Mouse (Mus musculus) megakaryocyte, embryonic 14.5 days (primary cell): ENCODE results near the gene Dhx9. TPM values are rescaled to one million over a fixed set of nuclear protein-coding genes. Genes with fewer than 3 reads are reported as not detected.
"Not testable (repeated sequence)": the region's sequence is repeated elsewhere in the genome, so short reads cannot be mapped to it uniquely, and the experiment has no call there.

Experiments used
- H3K27me3 ChIP-seq: replicated peaks from 2 replicates; pipeline ENCODE3; 2012; ENCODE audit warnings: inconsistent platforms
- H3K36me3 ChIP-seq: replicated peaks from 2 replicates; pipeline ENCODE3; 2012; ENCODE audit warnings: low read length, inconsistent platforms, mixed read lengths
- H3K4me1 ChIP-seq: 2 replicates; pipeline ENCODE4 v1.6.1; 2012; ENCODE audit warnings: inconsistent platforms
- H3K4me3 ChIP-seq: replicated peaks from 2 replicates; pipeline ENCODE3; 2012; ENCODE audit warnings: moderate library complexity, mild to moderate bottlenecking, inconsistent platforms
- H3K9me3 ChIP-seq: 2 replicates; pipeline ENCODE4 v1.6.1; 2012; ENCODE audit warnings: inconsistent platforms
- FLI1 ChIP-seq: IDR thresholded peaks from 2 replicates; pipeline ENCODE4 v1.6.1; 2012; ENCODE audit warnings: low read length, inconsistent platforms, mixed read lengths
- GATA1 ChIP-seq: IDR thresholded peaks from 3 replicates; pipeline ENCODE4 v1.6.1; 2012; ENCODE audit warnings: mixed read lengths, low read length, inconsistent platforms, borderline replicate concordance
- polyA plus RNA-seq: library from polyadenylated mRNA; stranded (reverse); fragments of >175 nt; gene quantifications from 2 replicates; pipeline ENCODE4 v1.2.3, GENCODE M21; 2012; ENCODE audit warnings: low replicate concordance; ENCODE audit not compliant: insufficient read depth

Dhx9 gene
- polyA plus RNA-seq, 1 experiment = 13.1 TPM

DNA sequence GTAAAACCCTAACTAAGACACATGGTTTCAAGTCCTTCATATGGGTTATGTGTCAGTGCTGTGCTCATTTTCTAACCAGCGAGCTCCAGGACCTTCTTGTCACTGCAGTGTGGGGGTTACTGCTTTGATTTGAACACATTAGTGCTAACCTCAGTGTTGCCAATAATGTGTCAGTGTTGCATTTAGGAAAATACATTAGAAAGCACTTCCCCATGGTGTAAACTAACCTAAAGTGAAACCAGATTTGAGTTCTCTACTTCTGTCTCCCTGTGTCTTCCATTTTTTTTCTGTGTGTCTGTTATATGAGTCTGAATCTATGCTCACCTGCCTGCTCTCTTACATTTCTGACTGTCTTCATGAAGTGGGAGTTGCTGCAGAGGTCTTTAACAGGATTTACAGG lies 44.4 kb downstream of the Dhx9 start:
- H3K36me3 ChIP-seq = peaks cover 3% of the 10 kb centered on the region
- H3K27me3 ChIP-seq = peaks cover under 1% of the 10 kb centered on the region
- H3K9me3 ChIP-seq = peaks cover 8% of the 10 kb centered on the region
- H3K4me3 ChIP-seq = no peak overlapping the region
- peaks cover 13% of the 10 kb centered on the region for H3K4me1 ChIP-seq
- TF ChIP-seq GATA1 (no peak), FLI1 (no peak)

DNA sequence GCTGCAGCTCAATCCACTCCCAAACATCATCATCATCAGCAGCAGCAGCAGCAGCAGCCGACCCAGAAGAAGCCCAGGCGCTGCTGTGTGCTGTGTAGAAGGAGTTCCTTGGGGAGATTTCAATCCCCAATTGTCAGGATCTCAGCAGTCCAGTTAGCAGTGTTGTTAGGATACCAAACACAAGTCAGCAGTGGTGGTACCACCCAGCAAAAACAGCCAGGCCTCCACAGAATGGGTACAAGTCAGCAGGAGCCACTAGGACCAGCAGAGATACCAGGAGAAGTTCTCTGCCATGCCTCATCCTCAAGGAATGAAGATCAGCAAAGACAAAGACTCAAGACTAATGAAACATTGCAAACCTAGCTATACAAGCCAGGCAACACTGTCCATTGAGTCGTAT lies 45.8 kb downstream of the Dhx9 start:
- Histone ChIP-seq H3K36me3 (peaks cover 2% of the 10 kb centered on the region), H3K4me3 (no peak overlapping the region), H3K27me3 (peaks cover 2% of the 10 kb centered on the region), H3K9me3 (peaks cover 8% of the 10 kb centered on the region), H3K4me1 (peaks cover 13% of the 10 kb centered on the region)
- no peak for TF ChIP-seq FLI1
- no peak for TF ChIP-seq GATA1

DNA sequence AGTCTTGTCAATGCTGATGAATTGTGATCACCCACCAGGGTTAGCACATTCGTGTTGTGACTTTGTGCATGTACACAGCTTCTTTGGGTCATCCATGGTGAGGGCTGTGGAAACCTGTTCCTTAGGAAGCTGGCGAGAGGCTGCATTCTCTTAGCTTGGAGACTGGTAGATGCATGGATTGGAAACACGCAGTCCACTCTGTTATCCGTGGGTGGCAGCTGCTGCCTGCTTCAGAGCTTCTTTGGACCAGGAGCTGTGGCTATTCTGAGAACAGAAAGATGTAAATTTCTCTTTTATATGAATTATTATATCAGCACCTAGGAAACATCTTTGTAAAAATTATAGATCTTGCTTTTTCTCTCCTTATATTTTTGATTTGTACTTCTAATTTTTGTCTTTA lies 46.7 kb downstream of the Dhx9 start:
- Histone ChIP-seq H3K4me1 (peaks cover 13% of the 10 kb centered on the region), H3K4me3 (no peak overlapping the region), H3K27me3 (peaks cover 2% of the 10 kb centered on the region), H3K36me3 (no peaks in the 10 kb centered on the region), H3K9me3 (peaks cover 8% of the 10 kb centered on the region)
- TF ChIP-seq GATA1 = no peak
- no peak for TF ChIP-seq FLI1

DNA sequence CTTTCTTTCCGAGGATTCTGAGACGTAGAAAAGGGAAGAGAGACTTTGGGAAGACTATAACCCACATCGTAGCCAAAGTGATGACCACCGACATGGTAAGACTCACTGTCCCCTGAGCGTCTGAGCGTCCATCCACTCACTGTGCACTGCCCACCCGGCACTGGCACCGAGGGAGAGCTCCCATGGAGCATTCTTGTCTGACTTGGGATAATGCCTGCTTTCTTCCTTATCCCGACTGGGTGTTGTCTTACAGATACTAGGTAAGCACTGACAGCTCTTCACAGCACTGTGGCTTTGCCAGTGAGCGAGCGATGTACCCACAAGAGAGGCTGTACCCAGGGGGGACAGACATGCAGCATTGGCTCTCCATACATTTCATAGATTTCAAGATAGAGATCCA lies 49.9 kb downstream of the Dhx9 start:
- peaks cover 8% of the 10 kb centered on the region for H3K9me3 ChIP-seq
- no peaks in the 10 kb centered on the region for H3K36me3 ChIP-seq
- H3K4me1 ChIP-seq = peaks cover 13% of the 10 kb centered on the region
- no peak for TF ChIP-seq FLI1
- TF ChIP-seq GATA1 = no peak
- peaks cover 2% of the 10 kb centered on the region for H3K27me3 ChIP-seq
- H3K4me3 ChIP-seq = no peak overlapping the region

DNA sequence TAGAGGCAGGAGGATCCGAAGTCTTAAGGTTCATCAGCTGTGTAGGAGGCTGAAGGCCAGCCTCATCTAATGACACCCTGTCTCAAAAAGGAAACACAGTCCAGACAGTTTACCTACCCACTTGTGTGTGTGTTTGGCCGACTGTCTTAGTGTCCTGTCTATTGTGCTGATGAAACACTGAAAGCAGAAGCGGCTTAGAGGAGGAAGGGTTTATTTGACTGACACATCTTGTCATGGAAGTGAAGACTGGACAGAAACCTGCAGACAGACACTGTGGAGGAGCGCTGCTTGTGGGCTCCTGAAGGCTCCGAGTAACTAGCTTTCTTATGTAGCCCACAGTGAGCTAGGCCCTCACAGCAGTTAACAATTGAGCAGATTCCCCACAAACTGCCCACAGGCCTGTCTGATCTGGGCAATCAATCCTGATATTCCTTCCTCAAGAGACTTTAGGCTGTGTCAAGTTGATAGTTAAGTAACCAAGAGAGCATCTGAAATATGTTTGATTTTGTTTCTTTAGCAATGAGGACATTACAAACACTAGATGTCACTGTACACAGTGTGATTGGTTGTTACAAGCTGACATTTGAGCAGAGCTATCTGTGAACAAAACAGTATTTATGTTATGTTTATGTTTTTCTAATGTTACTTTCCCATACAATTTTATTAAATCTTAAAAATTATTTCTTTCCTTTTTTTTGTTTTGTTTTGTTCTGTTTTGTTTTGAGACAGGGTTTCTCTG lies 53.4 kb downstream of the Dhx9 start:
- TF ChIP-seq GATA1 (no peak), FLI1 (no peak)
- peaks cover 12% of the 10 kb centered on the region for H3K4me1 ChIP-seq
- H3K4me3 ChIP-seq = no peak overlapping the region
- peaks cover 10% of the 10 kb centered on the region for H3K27me3 ChIP-seq
- no peaks in the 10 kb centered on the region for H3K9me3 ChIP-seq
- no peaks in the 10 kb centered on the region for H3K36me3 ChIP-seq

DNA sequence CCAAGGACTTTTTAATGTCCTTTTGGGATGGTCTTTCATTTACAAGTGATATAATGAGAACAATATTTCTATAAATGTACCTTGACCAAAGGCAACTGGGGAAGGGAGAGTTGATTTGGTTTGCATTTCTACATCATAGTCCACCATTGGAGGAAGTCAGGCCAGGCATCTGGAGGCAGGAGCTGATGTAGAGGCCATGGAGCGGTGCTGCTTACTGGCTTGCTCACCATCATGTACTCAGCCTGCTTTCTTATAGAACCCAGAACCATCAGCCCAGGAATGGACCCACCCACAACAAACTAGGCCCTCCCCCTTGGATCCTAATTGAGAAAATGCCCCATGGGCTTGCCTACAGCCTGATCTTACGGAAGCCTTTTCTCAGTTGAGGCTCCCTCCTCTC lies 55.1 kb downstream of the Dhx9 start:
- peaks cover 13% of the 10 kb centered on the region for H3K27me3 ChIP-seq
- H3K4me1 ChIP-seq = peaks cover 12% of the 10 kb centered on the region
- H3K36me3 ChIP-seq = no peaks in the 10 kb centered on the region
- no peak overlapping the region for H3K4me3 ChIP-seq
- no peak for TF ChIP-seq GATA1
- TF ChIP-seq FLI1 = no peak
- no peaks in the 10 kb centered on the region for H3K9me3 ChIP-seq

DNA sequence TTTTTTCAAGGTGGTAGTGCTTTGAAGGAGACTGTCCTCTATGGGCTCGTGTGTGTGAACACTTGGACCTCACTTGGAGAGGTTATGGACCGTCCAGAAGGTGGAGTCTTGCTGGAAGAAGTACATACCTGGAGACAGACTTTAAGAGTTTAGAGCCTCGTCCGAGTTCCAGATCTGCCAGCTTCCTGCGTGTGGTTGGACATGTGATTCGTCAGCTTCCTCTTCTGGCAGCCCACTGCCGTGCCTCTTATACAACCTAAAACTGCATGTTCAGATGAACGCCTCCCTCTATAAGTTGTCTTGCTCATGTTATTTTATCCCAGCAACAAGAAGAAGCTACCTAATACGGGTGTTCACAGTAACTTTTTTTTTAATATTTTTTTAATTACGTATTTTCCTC lies 55.8 kb downstream of the Dhx9 start:
- no peak for TF ChIP-seq GATA1
- TF ChIP-seq FLI1 = no peak
- no peaks in the 10 kb centered on the region for H3K9me3 ChIP-seq
- no peaks in the 10 kb centered on the region for H3K36me3 ChIP-seq
- peaks cover 19% of the 10 kb centered on the region for H3K4me1 ChIP-seq
- peaks cover 13% of the 10 kb centered on the region for H3K27me3 ChIP-seq
- no peak overlapping the region for H3K4me3 ChIP-seq

DNA sequence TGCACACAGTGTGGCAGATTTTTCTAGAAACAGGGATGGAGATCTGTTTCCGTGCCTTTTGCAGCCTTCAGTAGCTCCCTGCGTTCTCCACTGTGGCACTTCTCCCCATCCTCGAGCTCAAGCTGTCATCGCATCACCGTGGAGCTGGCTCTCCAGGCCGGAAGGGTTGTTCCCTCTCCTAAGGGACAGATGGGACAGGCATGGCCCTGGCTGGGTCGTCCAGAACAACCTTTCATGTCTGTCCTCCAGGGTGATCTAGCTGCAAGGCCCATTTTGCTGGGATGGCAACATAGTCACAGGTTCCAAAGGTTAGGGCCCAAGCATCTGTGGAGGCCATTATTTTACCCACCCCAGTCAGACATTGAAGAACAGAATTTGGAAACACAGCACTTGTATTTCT lies 56.3 kb downstream of the Dhx9 start:
- Histone ChIP-seq H3K27me3 (peaks cover 13% of the 10 kb centered on the region), H3K4me1 (peaks cover 22% of the 10 kb centered on the region), H3K4me3 (no peak overlapping the region), H3K36me3 (no peaks in the 10 kb centered on the region), H3K9me3 (no peaks in the 10 kb centered on the region)
- TF ChIP-seq GATA1 (no peak), FLI1 (no peak)

DNA sequence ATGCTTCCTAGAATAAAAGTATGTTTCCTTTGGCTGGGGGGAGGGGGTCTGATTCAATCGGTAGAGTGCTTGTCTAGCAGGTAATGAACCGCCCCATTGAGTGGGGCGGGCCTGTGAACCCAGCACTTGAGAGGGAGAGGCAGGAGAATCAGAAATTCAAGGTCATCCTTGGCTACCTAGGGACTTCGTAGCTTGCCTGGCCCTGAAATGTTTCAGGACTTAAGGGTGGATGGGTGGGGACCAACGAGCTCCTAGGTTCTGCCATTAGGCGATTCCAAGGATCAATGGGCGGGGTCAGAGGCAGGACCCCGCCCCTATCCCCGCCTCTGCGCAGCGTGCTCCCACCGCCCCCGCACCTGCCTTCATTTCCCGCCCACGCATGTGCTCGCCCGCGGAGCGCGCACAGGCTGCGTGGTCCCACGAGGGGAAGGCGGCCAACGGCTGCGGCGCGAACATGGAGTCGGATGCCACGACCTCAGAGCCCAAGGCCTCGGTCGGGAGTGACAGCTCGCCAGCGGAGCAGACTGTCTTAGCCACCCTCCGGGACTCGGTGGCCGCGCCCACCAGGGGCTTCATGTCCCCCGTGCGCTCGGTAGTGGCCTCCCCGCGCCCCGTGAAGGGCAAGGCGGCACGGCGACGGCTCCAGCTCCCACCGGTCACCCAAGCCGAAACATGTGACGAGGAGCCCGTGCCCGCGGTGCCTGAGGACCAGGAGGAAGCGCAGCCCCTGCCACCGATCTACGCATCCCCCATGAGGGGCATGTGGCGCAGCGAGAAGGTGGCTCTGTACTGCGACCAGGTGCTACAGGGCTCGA lies 62.5 kb downstream of the Dhx9 start, which contains the start of gene Shcbp1l:
Gene Shcbp1l, plus strand, starts transcription at position 393 of the 815 bp plus-strand sequence.
- TF ChIP-seq FLI1 = no peak
- no peak for TF ChIP-seq GATA1
- no peaks in the 10 kb centered on the region for H3K36me3 ChIP-seq
- H3K27me3 ChIP-seq = peaks cover 28% of the 10 kb centered on the region
- H3K4me1 ChIP-seq = peaks cover 24% of the 10 kb centered on the region
- peaks cover 14% of the 10 kb centered on the region for H3K9me3 ChIP-seq
- H3K4me3 ChIP-seq = peak within 1 kb of the TSS; percentile 88

DNA sequence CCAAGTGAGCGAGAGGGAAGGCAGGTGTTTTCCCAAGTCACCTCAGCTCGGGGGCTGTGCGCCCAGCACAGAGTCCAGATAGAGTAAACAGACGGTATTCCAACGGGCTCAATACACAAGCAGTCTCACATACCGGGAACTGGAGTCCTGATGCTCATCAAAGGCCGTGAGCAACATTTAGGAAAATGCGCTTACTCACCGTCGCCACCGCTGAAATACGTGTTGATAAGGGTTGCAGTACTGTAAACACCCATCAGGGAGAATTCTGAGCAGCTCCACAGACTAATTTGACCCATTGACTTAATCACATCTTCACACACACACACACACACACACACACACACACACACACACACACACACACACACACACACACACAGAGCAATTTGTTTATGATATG lies 63.2 kb downstream of the Dhx9 start:
- Histone ChIP-seq H3K4me1 (peaks cover 24% of the 10 kb centered on the region), H3K9me3 (peaks cover 14% of the 10 kb centered on the region), H3K27me3 (peaks cover 26% of the 10 kb centered on the region), H3K36me3 (no peaks in the 10 kb centered on the region), H3K4me3 (peak overlapping the region; percentile 88)
- TF ChIP-seq GATA1 = no peak
- TF ChIP-seq FLI1 = no peak

DNA sequence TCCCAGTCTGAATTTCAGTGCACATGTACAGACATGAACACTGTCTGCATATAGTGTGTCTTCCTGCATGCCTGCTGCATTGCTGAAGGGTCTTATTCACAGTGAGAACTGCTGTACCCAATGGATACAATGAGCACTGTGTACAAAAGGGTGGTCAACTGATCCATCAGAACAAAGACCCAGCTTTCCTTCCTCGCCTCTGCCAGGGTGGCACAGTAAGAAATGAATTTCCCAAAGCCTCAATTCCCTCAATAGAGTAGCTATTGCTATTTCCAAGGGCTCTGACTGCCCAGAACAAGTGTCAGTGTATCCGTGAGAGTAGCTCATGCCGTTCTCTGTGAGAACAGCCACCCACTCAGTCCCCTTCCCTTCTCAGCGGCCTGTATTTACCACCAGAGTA lies 69.7 kb downstream of the Dhx9 start:
- not testable (repeated sequence) for H3K4me3 ChIP-seq, H3K9me3 ChIP-seq, H3K4me1 ChIP-seq, H3K36me3 ChIP-seq, H3K27me3 ChIP-seq

DNA sequence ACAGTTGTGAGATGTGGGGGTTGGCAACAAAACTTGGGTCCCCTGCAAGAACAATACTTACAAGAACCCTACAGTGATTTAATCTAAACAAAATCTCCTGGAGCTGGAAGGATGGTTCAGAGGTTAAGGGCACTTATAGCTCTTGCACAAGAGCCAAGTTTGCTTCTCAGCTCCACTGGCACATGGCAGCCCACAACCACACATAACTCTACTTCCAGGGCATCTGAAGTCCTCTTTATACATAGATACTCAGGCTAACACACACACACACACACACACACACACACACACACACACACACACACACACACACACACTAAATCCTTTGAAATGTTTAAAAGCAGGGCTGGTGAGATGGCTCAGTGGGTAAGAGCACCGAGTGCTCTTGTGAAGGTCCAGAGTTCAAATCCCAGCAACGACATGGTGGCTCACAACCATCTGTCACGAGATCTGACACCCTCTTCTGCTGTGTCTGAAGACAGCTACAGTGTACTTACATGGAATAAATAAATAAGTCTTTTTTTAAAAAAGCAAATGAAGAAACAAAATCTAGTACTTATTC lies 71.1 kb downstream of the Dhx9 start:
- H3K4me1 ChIP-seq, H3K36me3 ChIP-seq, H3K9me3 ChIP-seq, H3K4me3 ChIP-seq, H3K27me3 ChIP-seq: not testable (repeated sequence)

DNA sequence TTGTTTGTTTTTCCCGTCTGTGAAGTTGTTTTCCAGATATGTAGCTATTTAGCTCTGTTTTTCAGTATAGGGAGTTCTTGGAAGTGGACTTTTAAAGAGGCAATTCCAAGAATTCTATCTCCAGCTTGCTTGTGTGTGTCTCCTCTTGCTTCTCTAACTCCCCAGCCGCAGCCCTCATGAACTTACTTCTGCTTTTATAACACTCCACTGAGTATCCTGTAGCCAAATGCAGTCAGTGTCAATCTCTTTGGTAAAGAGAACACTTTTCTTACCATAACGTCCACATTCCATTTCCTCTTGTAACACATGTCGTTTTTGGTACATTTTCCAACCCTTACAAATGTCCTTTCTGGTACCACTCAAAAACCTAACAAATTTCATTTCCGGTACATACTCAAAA lies 71.7 kb downstream of the Dhx9 start:
- H3K27me3 ChIP-seq, H3K9me3 ChIP-seq, H3K36me3 ChIP-seq, H3K4me1 ChIP-seq, H3K4me3 ChIP-seq: not testable (repeated sequence)
